ENCODE assay signal across 10 mouse cellular contexts in the genomic region with DNA sequence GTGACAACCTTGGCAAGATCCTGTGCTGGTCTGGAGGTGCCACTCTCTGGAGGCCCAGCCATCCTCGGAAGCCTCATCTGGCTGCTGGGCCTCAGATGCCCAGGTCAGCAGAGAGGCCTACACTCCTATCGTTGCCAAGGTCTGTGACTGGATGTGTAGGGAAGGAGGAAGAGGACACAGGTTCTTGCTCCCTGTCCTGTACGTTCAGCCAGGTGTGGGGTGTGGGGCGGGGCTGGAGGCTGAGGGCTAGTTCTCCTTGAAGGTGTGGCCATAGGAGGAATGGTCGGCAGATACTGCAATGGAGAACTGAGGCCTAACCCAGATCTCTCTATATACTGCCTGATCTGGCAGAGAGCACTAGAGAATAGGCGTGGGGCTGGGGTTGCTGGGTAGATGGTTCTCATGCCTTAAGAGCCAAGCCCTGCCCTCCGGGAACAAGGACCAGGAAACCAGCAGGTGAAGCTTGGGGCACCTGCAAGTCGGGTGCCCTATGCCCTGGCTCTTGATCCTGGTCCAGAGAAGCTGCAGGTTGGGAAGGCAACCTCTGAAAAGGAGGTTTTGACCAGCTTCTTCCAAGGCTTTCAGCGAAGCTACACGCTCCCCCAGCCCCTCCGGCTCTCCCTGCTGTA.
DNase-seq lines count a peak whose midpoint lies in the region; ATAC-seq lines count a peak whose summit lies in the region.
"Had no signal": no experiment of that assay in that cellular context is flagged by ENCODE, and none has a peak within 500 bp of the region (broad histone marks: within the 10 kb centered on the region; RNA-seq: fewer than 3 reads in every experiment).

No protein-coding gene starts in this region.

- peak overlapping the region; percentile 73 for H3K4me2 ChIP-seq in heart, embryonic 13.5 days
- no peak overlapping the region for H3K4me2 ChIP-seq in embryonic facial prominence, embryonic 15.5 days (replicated peaks)
- peak overlapping the region; percentile 42 for H3K4me2 ChIP-seq in kidney, embryonic 16.5 days (replicated peaks; ENCODE audit: low read depth, low read length)
- H3K4me2 ChIP-seq in lung, embryonic 15.5 days, result peak overlapping the region; percentile 48
- H3K4me2 ChIP-seq: embryonic facial prominence, embryonic 12.5 days; hindbrain, embryonic 14.5 days had no signal

- H3K27ac ChIP-seq in heart, embryonic 13.5 days (replicated peaks), result peak overlapping the region; percentile 93
- peak overlapping the region; percentile 18; the same call in 1 of the 2 replicates for H3K27ac ChIP-seq in embryonic facial prominence, embryonic 15.5 days (replicated peaks)
- H3K27ac ChIP-seq in kidney, embryonic 16.5 days (ENCODE audit: low read length), result peak overlapping the region; percentile 80
- peak overlapping the region; percentile 89 for H3K27ac ChIP-seq in lung, embryonic 15.5 days
- H3K27ac ChIP-seq: hindbrain, embryonic 14.5 days had no signal

- H3K9ac ChIP-seq in heart, embryonic 13.5 days, result peak overlapping the region; percentile 78
- no peak overlapping the region for H3K9ac ChIP-seq in embryonic facial prominence, embryonic 15.5 days
- peak overlapping the region; percentile 54 for H3K9ac ChIP-seq in kidney, embryonic 16.5 days (replicated peaks; ENCODE audit: low read length)
- peak overlapping the region; percentile 44 for H3K9ac ChIP-seq in lung, embryonic 15.5 days
- H3K9ac ChIP-seq: embryonic facial prominence, embryonic 12.5 days; hindbrain, embryonic 14.5 days had no signal

- peaks cover 100% of the 10 kb centered on the region for H3K4me1 ChIP-seq in heart, embryonic 13.5 days
- peaks cover 100% of the 10 kb centered on the region for H3K4me1 ChIP-seq in embryonic facial prominence, embryonic 15.5 days
- peaks cover 82% of the 10 kb centered on the region for H3K4me1 ChIP-seq in kidney, embryonic 16.5 days (ENCODE audit: insufficient read depth, low read length)
- peaks cover 100% of the 10 kb centered on the region for H3K4me1 ChIP-seq in lung, embryonic 15.5 days

- H3K36me3 ChIP-seq in heart, embryonic 13.5 days, result no peaks in the 10 kb centered on the region
- H3K36me3 ChIP-seq in embryonic facial prominence, embryonic 15.5 days, result no peaks in the 10 kb centered on the region
- no peaks in the 10 kb centered on the region for H3K36me3 ChIP-seq in kidney, embryonic 16.5 days (ENCODE audit: insufficient read depth, low read length)
- no peaks in the 10 kb centered on the region for H3K36me3 ChIP-seq in lung, embryonic 15.5 days
- H3K36me3 ChIP-seq: embryonic facial prominence, embryonic 12.5 days had no signal

- 64% methylated on average over 11 of the region's 11 CpGs for WGBS in heart, embryonic 13.5 days
- WGBS in embryonic facial prominence, embryonic 15.5 days, result 80% methylated on average over 11 of the region's 11 CpGs
- 81% methylated on average over 11 of the region's 11 CpGs for WGBS in kidney, embryonic 16.5 days
- 58% methylated on average over 11 of the region's 11 CpGs for WGBS in lung, embryonic 15.5 days

- H3K9me3 ChIP-seq in heart, embryonic 13.5 days, result no peaks in the 10 kb centered on the region
- H3K9me3 ChIP-seq in embryonic facial prominence, embryonic 15.5 days (replicated peaks), result no peaks in the 10 kb centered on the region
- no peaks in the 10 kb centered on the region for H3K9me3 ChIP-seq in kidney, embryonic 16.5 days (ENCODE audit: low read length)
- no peaks in the 10 kb centered on the region for H3K9me3 ChIP-seq in lung, embryonic 15.5 days
- H3K9me3 ChIP-seq: embryonic facial prominence, embryonic 12.5 days had no signal

- no peak for ATAC-seq in heart, embryonic 13.5 days (ENCODE audit: extremely low read depth, insufficient number of reproducible peaks, low FRiP score, low TSS enrichment)
- no peak for ATAC-seq in embryonic facial prominence, embryonic 15.5 days (ENCODE audit: insufficient number of reproducible peaks, low FRiP score, low TSS enrichment, low read depth)
- no peak for ATAC-seq in kidney, embryonic 16.5 days (ENCODE audit: low FRiP score, low TSS enrichment)
- ATAC-seq in lung, embryonic 15.5 days (ENCODE audit: borderline replicate concordance, extremely low read depth, low FRiP score, low TSS enrichment), result no peak
- no peak for ATAC-seq in megakaryocyte, adult 5-6 weeks (ENCODE audit: poor library complexity, severe bottlenecking)

- DNase-seq in heart, adult 9 months (ENCODE audit: low spot score in 2 of 2), result no peak
- DNase-seq in embryo, embryonic 10 days (ENCODE audit: low spot score), result no peak
- no peak for DNase-seq in gastrocnemius, postnatal 25 days

- no peaks in the 10 kb centered on the region for H3K27me3 ChIP-seq in heart, embryonic 13.5 days (replicated peaks)
- no peaks in the 10 kb centered on the region for H3K27me3 ChIP-seq in embryonic facial prominence, embryonic 15.5 days
- no peaks in the 10 kb centered on the region for H3K27me3 ChIP-seq in kidney, embryonic 16.5 days (ENCODE audit: insufficient read depth, low read length)
- no peaks in the 10 kb centered on the region for H3K27me3 ChIP-seq in lung, embryonic 15.5 days
- H3K27me3 ChIP-seq: embryonic facial prominence, embryonic 12.5 days had no signal

- peak overlapping the region; percentile 44 for H3K4me3 ChIP-seq in heart, embryonic 13.5 days
- no peak overlapping the region for H3K4me3 ChIP-seq in embryonic facial prominence, embryonic 15.5 days (replicated peaks)
- H3K4me3 ChIP-seq in kidney, embryonic 16.5 days (ENCODE audit: low read length), result peak overlapping the region; percentile 18
- peak overlapping the region; percentile 22 for H3K4me3 ChIP-seq in lung, embryonic 15.5 days
- H3K4me3 ChIP-seq: embryonic facial prominence, embryonic 12.5 days had no signal

Comparison
In these comparisons a context has a peak if more than half of its experiments do, and no peak if none do; other contexts are left out.
1. H3K27ac ChIP-seq: peak in every context shown above with its lines; median percentile 93 in heart, embryonic 13.5 days; 89 in lung, embryonic 15.5 days; 80 in kidney, embryonic 16.5 days; 18 in embryonic facial prominence, embryonic 15.5 days.